Mouse (Mus musculus) erythroid progenitor cell, adult 5-6 weeks (primary cell): Measurements from ENCODE around the gene Kif5a. TPM values are rescaled to one million over a fixed set of nuclear protein-coding genes. Genes with fewer than 3 reads are reported as not detected.
A peak's percentile ranks its signal among the peaks of the same experiment; 100 is the strongest.

Experiments used
- ATAC-seq: replicated peaks from 2 replicates; pipeline ENCODE4 v1.8.0; 2016; ENCODE audit warnings: moderate number of reproducible peaks, mild to moderate bottlenecking, moderate TSS enrichment, inconsistent platforms; ENCODE audit not compliant: poor library complexity, low FRiP score, severe bottlenecking
- total RNA-seq, 2 experiments: library from RNA; stranded (forward) in 1 of 2; stranded (reverse) in 1 of 2; fragments of 150-400 nt in 1 of 2; fragments of 186-747, 209-891 nt in 1 of 2; gene quantifications; 2 replicates each; pipeline versions ENCODE4 v1.2.3 to v1.2.4; 2015 to 2017; ENCODE audit warnings: low replicate concordance in 2 of 2

Gene Kif5a
- total RNA-seq, 2 experiments from 2014 or later, result not detected

DNA sequence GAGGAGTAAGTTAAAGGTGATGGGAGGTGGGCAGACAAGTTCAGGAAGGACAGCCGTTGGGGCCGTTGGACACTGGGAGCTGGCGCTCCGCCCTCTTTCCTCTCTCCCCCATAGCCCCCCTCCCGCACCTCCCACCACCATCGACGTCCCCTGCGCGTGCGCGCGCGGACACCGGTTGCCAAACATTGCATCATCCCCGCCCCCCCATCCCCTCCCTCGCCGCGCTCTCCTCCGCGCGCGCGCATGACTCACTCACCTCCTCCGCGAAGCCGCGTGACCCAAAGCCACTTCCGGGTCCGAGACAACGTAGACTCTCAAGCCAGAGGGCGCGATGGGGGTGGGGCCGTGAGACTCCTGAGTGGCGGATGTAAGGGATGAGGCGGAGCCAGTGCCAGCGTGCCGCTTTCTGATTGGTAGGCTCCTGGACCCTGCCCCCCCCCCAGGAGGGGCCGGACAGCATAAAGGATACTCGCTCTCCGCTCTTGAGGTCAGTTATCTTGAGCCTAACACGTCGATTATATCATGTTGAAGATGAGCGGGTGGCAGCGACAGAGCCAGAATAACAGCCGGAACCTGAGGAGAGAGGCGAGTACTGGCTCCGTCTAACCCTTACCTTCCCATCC lies 27.3 kb upstream of the Kif5a start:
- peak; percentile 74 for ATAC-seq

DNA sequence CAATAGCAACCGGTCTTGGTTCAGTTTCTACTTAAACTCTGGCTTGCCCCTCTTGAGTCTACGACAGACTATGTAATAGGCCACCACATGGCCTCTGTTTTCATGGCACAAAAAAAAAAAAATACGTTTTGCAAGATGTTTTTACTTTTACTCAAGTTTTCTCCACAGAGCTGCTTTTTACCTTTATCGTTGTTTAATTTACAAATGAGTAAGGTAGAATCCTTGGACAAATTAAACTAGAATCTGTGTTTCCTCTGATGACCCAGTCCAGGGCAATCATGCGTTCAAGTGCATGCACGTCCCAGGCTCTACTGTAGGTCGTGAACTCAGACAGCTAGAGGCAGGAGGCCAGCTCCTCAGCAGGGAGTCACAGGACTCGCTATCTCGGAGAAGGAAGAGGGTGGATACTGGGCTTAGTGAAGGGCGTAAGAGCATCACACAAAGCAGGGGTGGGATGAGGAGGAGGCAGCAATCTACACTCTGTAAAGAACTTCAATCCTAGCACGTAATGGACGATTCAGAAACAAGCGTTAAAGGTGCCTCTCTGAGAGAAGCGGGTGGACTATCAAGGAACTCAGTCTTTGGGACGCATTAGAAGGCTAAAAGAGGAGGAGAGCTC lies 26.5 kb upstream of the Kif5a start:
- peak; percentile 44 for ATAC-seq

DNA sequence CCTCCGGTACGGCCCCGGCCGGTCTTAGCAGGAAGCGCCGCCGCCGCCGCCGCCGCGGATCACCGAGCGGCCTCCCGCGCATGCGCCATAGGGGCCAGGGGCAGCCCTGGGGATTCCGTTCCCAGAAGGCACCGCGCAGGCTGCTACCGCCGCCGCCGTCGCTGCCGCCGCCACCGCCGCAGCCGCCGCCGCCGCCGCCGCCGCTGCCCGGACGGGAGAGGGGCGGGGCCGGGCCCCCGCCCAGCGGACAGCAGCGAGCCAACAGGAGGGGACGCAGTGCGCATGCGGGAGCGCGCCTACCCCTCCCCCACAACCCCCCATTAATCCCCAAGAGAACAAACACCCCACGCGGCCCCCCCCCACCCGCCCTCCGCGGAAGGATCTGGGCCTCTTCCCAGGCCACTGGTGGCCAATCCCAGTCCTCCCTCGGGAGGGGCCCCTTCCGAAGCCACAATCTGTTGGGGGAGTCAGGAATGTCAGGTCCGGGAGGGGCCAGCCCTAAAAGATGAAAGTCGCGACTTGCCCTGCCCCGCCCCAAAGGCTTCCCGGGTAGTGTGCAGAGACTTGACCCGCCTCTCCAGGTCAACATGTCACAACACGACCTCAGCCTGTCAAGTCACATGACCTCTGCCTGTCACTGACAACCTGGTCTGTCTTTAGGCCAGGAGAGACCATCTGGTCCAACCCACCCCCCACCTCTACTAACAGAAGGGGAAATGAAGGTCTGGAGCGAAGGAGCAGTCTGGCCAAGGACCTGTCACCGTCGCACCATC lies 25.8 kb upstream of the Kif5a start, which contains the start of gene Mbd6:
Mbd6 (minus strand) TSS at position 219 of the 773 bp plus-strand sequence.
- ATAC-seq, result peak; percentile 47

DNA sequence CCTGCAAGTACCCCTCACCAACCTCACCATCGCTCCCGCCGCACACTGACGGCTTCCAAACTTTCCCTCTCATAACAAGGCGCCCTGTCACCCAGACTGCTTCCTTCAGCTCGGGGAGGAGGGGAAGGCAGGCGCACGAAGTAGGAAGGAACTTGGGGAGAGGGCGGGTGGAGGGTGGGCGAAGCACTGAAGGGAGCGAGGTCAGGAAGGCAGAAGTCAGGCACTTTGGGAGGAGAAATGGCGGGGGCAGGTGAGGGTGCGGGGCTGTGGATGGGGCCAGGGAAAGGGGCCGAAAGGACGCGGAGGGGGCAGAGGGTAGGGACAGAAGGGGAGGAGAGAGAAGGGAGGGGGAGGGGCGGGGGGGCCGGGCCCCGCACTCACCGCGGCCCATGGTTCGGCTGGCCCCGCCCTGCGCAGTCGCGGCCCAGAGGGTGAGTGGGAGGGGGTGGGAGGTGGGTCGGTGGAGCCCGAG lies 25.2 kb upstream of the Kif5a start:
- no peak for ATAC-seq

DNA sequence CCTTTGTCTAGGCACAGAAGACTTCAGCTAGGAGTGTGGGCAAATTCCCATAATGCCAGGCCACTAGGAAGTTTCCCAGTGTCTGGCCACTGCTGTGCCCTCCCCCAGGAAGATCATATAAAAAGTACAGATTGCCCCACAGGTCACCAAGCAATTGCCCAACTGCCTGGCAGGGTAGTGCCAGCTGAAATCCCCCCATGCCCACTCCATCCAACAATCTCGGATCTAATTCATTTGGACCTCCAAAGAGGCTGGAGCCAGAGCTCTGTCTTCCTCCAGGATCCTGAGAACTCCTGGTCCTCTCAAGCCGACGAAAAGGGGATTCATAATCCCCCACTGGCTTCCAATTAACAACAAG lies 24.8 kb upstream of the Kif5a start:
- no peak for ATAC-seq

DNA sequence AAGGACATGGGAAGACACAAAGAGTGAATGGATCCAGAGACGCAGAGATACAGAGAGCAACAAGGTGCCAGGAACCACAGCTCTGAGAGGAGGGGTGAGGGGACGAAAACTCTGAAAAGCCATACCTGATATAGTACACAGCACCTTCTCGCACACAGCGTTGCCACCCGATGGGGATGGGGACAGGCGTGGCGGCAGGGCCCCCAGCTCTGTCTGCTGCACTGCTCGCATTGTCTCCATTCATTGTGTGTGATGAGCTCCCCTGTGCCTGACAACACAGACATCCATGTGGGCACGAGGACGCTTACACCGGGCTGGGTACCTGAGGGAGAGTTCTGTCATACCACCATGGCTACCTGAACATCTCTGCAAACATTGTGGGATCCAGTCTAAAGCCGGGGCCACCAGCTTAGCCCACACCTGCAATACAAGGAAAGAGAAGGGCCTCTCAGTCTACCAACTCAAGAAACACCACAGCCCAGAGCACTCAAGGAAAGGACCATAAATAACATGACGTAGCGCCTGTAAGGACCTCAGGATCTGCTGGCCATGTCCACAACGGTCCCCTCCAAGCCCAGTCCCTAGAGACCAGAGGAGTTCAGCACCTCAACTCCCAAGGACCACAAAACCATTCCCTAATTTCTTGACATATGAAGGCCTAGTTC lies 24.3 kb upstream of the Kif5a start:
- ATAC-seq, result no peak

DNA sequence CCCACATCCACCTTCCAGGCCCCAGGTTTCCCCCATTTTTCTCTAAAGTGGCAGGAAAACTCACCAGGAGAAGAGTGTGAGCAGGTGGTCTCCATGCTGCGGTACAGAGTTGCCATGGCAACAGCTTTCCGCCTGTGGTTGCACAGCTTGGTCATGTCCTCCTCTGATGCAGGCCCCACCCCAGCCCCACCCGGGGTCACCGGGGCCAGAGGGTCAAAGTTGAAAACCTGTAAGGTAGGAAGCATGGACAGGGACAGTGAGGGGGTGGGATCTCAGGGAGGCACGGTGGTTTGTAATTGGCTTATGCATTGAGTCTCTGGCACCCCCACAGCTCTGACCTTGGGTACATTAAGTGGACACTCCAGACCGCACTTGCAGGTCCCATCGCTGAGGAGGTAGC lies 23.6 kb upstream of the Kif5a start:
- no peak for ATAC-seq

DNA sequence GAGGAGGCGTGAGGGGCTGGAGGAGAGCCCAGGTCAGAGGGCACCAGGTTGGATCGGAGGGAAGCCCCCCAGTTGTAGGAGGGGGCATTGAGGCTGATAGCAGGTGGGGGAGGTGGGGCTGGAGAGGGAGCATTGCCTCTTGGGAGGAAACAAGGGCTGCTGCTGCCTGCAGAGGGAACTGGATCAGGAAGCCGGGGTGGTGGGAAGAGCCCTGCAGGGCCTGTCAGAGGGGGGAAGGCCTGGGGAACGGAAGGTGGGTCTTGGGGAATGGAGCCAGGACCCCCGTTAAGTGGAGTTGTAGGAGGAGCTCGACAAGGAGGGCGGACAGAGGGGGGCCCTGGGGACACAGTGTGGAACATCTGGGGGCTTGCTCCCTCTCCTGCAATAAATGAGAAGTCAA lies 23.0 kb upstream of the Kif5a start:
- no peak for ATAC-seq

DNA sequence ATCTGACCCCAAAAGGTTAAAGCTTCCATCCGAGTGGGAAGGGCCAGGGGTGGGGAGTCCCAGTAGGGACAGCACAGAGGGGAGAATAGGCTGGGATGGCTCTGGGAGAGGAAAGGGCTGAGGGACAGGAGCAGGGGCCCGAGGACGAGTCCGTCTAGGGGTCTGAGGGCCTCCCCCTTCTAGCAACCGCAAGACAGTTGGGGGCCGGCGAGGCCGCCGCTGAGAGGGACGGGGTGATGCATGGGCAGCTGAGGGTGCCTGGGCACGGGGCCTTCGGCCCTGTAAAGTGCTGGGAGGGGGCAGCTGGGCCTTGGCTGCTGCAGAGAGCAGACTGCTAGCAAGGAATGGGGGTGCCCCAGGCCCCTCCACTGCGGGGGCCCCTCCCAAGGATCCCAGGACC lies 22.5 kb upstream of the Kif5a start:
- ATAC-seq, result no peak

DNA sequence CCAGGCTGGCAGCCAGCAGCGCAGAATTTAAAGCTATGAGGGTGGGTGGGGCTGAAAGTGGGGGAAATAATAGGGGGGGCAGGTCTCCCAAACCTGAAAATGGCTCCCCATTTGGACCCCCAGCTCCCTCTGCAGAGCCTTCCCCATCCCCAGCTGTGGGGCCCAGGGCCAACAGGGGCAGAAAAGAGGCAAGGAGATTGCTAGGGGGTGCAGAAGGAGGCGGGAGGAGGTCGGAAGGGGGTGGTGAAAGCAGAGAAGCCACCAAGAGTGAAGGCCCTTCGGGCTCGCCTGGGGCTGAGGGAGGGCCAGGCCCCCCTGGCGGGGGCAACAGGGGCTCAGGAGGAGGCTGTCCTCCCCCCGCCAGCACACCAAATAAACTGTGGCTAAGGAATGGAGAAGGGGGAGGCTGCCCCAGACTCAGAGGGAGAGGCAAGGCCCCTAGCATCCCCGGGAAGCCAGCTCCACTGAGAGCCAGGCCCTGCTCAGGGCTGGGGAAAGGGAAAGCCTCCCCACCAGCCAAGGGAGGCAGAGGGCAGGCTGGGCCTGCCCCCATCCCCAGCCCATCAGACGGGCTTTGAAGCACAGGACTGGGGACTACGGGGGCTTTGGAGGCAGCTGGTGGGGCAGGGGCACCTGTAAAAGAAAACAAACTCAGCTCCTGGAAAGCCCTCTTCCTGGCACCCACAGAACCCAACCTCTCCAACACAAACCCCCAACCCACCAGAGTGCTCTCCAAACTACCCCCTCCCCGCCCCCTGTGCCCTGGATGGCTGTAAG lies 21.8 kb upstream of the Kif5a start:
- ATAC-seq, result no peak

DNA sequence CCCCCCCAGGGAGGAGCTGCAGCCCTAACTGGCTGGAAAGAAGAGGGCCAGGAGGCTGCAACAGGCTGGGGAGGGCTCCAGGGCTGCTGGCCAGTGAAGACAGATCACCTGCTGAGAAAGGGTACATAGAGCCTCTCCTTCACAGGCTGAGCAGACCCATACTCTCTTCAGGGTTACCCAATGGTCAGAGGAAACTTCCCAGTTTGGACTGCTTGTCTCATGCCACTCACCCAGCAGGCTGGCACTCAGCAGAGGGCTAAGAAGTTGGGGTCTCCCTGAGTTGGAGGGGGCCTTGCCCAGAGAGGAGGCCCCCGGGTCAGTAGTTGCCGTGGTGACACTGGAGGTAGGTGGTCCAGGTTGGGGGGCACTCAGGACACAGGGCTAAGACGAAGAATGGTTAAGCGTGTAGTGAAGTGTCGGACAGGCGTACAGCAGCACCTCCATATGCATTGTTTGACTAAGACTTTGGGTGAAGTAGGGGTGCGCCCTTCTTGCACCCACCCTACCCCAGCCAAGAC lies 21.0 kb upstream of the Kif5a start:
- ATAC-seq, result no peak

DNA sequence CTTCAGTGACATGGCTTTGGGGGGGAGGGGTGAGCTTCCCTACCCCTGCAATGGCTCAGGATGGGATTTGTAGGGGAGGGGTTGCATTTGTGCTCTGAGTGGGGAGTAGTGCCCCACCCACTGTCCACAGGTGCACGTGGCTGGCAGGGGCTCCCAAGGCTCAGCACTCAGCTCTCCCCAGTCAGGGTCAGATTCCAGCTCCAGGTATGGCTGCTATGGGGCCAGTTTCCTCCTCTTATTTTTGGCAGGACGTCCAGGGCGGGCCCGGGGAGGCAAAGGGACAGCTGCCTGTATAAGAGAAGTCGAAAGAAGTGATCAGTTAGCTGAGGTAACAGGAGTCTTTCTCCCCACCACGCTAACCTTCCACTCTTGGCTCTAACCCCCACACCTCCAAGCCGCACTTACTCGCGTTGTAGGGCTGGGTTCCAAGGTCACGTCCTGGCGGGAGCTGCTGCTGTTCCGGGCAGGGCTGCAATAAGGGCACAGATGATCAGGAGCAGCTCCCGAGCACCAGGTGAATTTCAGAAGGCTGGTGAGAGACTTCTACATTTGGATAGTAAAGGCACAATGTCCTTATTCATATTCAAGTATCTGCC lies 19.6 kb upstream of the Kif5a start:
- no peak for ATAC-seq

DNA sequence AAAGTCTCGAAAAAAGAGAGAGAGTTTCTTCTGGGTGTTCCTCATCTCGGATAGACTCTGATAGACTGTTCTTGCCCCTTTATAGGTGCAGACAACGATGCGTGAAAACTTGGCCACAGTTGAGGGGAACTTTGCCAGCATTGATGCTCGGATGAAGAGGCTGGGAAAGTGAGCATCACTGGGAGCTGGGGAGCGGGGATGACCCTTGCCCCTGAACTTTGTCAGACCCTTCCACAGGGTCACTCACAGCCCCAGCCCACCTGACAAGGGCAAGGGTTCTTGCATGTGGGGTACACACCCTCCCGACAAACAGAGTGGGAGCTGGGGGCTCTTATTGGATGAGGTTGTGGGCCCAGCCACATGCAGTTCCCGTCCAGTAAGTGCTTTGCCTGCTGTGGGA lies 18.2 kb upstream of the Kif5a start:
- no peak for ATAC-seq

DNA sequence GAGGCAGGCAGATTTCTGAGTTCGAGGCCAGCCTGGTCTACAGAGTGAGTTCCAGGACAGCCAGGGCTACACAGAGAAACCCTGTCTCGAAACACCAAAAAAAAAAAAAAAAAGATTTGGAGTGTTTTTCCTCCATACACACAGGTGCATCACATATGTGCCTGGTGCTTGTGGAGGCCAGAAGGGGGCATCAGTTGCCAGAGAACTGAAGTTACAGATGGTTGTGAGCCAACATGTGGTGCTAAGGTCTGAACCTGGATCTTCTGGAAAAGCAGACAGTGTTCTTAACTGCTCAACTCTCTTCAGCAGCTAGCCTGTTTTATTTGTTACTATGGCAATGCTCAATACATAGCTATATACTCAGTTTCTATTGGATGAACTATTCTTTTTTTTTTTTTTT lies 16.6 kb upstream of the Kif5a start:
- no peak for ATAC-seq

DNA sequence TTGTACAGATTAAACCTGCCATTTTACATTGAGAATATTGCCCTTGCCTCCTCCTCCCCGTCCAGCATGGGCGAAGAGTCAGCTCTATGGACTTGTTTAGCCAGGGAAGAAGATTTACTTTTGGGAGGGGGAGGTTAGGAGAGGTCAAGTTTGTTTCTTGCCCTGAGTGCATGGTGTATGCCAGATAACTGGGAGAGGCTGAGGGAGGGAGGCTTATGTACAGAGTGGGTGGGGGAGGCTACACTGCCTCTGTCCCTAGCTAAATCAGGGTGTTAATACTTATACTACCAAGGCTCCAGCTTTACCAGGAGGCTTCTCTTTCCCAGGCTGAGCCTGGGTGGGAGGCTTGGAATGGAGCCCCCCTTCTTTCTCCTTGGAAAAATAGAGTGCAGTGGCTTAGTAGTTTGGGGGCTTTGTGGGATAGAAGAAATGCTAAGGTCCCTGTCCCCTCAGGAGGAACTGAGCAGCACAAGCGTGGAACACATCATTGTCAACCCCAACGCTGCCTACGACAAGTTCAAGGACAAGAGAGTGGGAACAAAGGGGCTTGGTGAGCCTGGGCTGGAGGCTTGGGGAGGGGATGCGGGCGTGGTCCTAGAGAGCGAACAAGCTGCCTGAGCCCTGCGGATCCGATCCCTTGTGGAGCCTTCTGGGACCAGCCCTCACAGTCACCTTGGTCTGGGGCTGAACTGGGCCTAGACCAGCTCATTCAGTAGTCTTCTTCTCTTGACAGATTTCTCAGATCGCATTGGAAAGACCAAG lies 11.3 kb upstream of the Kif5a start:
- ATAC-seq, result no peak

DNA sequence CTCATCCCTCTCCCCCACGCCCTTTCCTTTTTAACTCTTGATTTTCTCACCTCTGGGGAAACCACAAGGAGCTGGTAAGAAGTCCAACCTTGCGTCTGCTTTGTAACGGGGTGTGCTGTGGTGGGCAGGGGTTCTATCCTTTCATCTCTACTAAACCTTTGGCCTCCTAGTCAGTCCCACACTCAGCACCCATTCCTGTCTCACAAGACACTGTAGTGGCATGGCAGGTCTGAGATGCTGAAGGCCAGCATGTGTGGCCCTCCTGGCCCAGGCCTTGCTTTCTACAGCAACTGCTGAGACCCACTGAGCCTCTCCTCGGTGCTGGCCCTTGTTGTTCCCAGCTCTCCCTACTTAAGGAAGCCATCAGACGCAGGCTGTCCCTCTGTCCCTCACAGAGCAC lies 9.2 kb upstream of the Kif5a start:
- ATAC-seq, result no peak

DNA sequence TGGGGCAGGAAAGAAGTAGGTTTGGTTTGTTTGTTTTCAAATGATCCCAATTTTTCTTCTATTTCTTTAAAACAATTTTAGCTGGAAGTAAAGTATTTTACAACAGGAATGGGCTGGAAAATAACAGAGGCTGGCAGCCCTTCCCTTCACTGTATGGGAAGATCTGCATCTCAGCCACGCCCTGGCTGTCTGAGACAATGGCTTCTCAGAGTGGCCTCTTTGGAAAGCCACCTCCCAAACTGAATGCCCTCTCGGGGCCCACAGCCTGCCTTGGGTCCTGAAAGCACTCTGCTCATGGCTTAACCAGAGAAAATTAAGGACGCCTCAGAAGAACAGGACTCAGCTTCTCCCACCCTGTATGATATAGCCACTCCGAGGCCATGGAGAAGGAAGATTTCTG lies 6.7 kb upstream of the Kif5a start:
- no peak for ATAC-seq

DNA sequence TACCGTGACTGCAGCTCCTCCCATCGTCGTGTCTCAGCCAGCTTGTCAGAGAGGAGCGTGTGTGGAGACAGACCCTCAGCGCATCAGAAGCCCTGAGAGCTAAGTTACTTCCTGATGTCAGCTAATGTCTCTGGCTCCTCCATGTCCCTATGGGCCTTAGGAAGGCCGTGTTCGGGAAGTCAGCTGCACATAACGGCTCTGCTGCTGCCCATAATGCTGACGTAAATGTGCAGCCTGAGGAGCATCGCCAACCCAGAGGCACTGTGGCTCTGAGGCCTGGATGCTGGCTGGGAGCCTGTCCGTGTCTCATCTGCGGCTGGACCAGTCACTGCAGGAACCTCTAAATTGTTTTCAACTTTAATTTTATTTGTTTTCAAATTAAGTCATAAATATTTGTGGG lies 5.9 kb upstream of the Kif5a start:
- no peak for ATAC-seq

DNA sequence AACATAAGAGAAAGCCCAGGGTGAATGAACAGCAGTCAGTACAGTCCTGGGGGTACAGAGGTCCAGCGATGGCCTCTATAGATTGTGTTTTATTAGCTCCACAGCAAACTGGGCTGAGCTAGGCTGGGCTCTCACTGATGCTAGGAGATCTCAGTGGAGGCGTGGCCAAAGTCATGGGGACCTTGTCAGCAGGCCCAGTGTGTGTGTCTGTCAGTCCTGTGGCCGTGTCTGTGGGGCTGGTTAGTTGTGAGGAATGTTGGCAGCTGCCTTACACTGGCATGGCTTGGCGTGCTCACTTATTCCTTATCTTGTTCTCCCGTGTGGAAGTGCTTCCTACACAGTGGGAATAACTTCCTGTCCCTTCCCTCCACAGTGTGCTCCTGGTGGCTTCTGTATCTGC lies 5.3 kb upstream of the Kif5a start:
- ATAC-seq, result no peak
